Mouse (Mus musculus): Measurements from ENCODE around the gene Spag9. TPM values are rescaled to one million over a fixed set of nuclear protein-coding genes. Genes with fewer than 3 reads are reported as not detected.

Gene Spag9
- total and polyA plus RNA-seq, 2 experiments from 2014 or later = 80.7 to 131 TPM

DNA sequence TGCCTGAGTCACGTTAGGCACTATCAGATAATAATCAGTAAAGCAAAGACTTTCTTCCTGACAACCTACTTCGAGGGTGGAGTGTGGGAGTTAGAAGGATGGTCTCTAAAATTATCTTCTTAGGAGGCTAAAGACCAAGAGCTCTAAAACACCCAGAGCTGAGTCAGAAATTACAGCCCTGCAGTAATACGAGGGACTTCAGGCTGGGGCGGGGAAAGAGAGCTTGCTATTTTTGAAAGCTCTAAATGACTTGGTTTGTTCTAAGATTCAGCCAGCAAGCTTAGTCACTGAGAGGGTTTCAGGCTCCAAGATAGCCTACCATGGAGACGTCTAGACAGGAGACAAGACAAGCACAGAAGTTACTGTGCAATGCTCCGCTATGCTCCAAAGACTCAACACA, 30.5 kb upstream of the Spag9 start:
- no peak for DNase-seq (ENCODE audit: low spot score)
- no peak for ATAC-seq (ENCODE audit: low FRiP score)
- H3K27ac ChIP-seq (ENCODE audit: low read depth, low read length) = no peak overlapping the region
- H3K36me3 ChIP-seq (ENCODE audit: insufficient read depth, low read length) = peaks cover 31% of the 10 kb centered on the region
- no peaks in the 10 kb centered on the region for H3K4me1 ChIP-seq (ENCODE audit: insufficient read depth, low read length)
- H3K9ac ChIP-seq (replicated peaks; ENCODE audit: low read length, poor library complexity, severe bottlenecking) = no peak overlapping the region
- no peak overlapping the region for H3K4me3 ChIP-seq (ENCODE audit: low read depth, low read length)
- no peaks in the 10 kb centered on the region for H3K9me3 ChIP-seq (ENCODE audit: low read length)
- WGBS = 98% methylated on average over 6 of the region's 6 CpGs
- no peak overlapping the region for H3K4me2 ChIP-seq (ENCODE audit: low read depth, low read length, poor library complexity, severe bottlenecking)
- no peaks in the 10 kb centered on the region for H3K27me3 ChIP-seq (ENCODE audit: insufficient read depth, low read length)
- TF ChIP-seq CTCF (IDR thresholded peaks at IDR 0.05) = no peak

DNA sequence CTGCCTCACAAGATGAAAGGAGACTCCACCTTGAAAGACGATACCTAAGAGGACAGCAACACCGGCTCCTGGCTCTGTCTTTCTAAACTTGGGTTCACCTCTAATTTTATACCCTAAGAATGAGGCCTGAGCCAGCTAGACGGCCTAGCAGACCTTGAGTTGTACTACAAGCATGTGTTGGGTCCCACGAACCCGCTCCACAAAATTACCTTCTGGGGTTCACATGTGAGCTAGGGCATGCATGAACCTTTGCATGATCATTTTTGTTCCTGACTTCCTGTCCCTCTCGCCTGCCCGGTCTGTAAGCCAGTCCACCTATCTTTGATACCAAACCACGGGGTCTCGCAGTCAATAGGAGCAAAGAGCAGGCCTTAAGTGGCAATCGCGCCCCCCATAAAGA, 28.5 kb upstream of the Spag9 start:
- Histone ChIP-seq H3K9me3 (ENCODE audit: low read length) (no peaks in the 10 kb centered on the region), H3K4me1 (ENCODE audit: insufficient read depth, low read length) (no peaks in the 10 kb centered on the region), H3K4me3 (ENCODE audit: low read depth, low read length) (peak overlapping the region; percentile 57), H3K27me3 (ENCODE audit: insufficient read depth, low read length) (no peaks in the 10 kb centered on the region), H3K36me3 (ENCODE audit: insufficient read depth, low read length) (peaks cover 23% of the 10 kb centered on the region), H3K4me2 (ENCODE audit: low read depth, low read length, poor library complexity, severe bottlenecking) (peak overlapping the region; percentile 68), H3K9ac (replicated peaks; ENCODE audit: low read length, poor library complexity, severe bottlenecking) (peak overlapping the region; percentile 70), H3K27ac (ENCODE audit: low read depth, low read length) (peak overlapping the region; percentile 78)
- DNase-seq (ENCODE audit: low spot score) = peak; percentile 10
- 4% methylated on average over 11 of the region's 11 CpGs for WGBS
- ATAC-seq (ENCODE audit: low FRiP score) = no peak
- no peak for TF ChIP-seq CTCF (IDR thresholded peaks at IDR 0.05)

DNA sequence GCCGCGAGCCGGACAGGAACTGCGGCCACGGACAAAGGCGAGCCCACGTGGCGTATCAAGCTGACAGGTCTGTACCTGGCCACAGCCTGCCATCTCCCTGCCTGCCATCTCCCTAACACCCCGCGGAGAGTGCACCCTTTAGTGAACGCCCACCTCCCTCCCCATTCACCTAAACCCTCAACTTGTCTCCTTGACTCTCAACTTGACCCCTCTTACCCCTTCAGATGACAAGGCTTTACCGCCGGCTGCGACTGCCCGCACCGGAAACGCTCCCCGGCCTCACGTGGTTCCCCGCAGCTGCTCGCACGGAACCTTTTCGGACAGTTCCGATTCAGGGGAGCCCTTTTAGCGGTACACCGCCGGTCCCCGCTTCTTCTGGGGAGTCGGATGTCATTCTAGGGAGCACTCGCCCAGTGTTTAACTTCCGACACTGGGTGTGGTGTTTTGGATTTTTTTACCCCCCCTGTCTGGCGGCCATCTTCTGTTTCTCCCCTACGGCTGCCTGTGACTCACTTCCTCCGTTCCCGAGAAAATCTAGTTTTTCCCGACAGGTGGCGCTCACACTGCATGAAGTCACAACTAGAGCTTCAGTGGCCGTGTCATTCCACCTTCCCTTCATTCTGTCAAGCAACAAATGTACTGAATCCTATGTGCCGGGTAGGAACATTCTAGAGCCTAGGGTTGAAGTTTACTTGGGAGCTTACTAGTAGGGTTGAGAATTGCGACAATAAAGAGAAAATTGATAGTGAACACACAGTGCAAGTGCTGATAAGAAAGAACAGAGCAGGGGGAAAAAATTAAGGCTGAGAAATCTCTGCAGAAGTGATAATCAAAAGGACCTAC, 27.7 kb upstream of the Spag9 start, which contains the start of the genes Gm20390 and Nme1:
Gene Gm20390 (minus strand): TSS at position 289 of the 843 bp plus-strand sequence.
Gene Nme1 (minus strand): TSS at position 517 of the 843 bp plus-strand sequence.
- Histone ChIP-seq H3K27ac (ENCODE audit: low read depth, low read length) (peak within 1 kb of the TSS; percentile 78), H3K27me3 (ENCODE audit: insufficient read depth, low read length) (no peaks in the 10 kb centered on the region), H3K9ac (replicated peaks; ENCODE audit: low read length, poor library complexity, severe bottlenecking) (peak within 1 kb of the TSS; percentile 70), H3K4me3 (ENCODE audit: low read depth, low read length) (peak within 1 kb of the TSS; percentile 57), H3K4me1 (ENCODE audit: insufficient read depth, low read length) (no peaks in the 10 kb centered on the region), H3K36me3 (ENCODE audit: insufficient read depth, low read length) (peaks cover 16% of the 10 kb centered on the region), H3K9me3 (ENCODE audit: low read length) (no peaks in the 10 kb centered on the region), H3K4me2 (ENCODE audit: low read depth, low read length, poor library complexity, severe bottlenecking) (peak within 1 kb of the TSS; percentile 68)
- under 1% methylated on average over 39 of the region's 40 CpGs for WGBS
- TF ChIP-seq CTCF (IDR thresholded peaks at IDR 0.05) = peak; percentile 97
- peak; percentile 97 for ATAC-seq (ENCODE audit: low FRiP score)
- DNase-seq (ENCODE audit: low spot score) = peak; percentile 99

DNA sequence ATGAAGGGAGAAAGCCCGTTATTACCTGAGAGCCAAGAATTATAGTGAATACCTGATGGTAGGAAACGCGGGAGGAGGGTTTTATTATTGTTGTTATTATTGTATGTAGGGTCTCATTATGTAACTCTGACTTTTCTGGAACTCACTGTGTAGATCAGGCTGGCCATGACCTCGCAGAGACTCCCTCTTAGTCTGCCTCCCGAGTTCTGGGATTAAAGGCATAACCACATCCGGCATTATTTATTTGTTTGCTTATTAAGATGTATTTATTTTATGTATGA, 27.1 kb upstream of the Spag9 start:
- TF ChIP-seq CTCF (IDR thresholded peaks at IDR 0.05) = no peak
- ATAC-seq (ENCODE audit: low FRiP score) = 0 out of 2 replicates have a peak, but pooled peaks have one; percentile 2
- no peaks in the 10 kb centered on the region for H3K4me1 ChIP-seq (ENCODE audit: insufficient read depth, low read length)
- no peaks in the 10 kb centered on the region for H3K9me3 ChIP-seq (ENCODE audit: low read length)
- H3K36me3 ChIP-seq (ENCODE audit: insufficient read depth, low read length) = peaks cover 11% of the 10 kb centered on the region; the same call in 1 of the 2 replicates
- peak overlapping the region; percentile 36 for H3K4me2 ChIP-seq (ENCODE audit: low read depth, low read length, poor library complexity, severe bottlenecking)
- H3K27ac ChIP-seq (ENCODE audit: low read depth, low read length) = peak overlapping the region; percentile 67
- no peaks in the 10 kb centered on the region for H3K27me3 ChIP-seq (ENCODE audit: insufficient read depth, low read length)
- 40% methylated on average over 6 of the region's 6 CpGs for WGBS
- no peak for DNase-seq (ENCODE audit: low spot score)
- H3K9ac ChIP-seq (replicated peaks; ENCODE audit: low read length, poor library complexity, severe bottlenecking) = no peak overlapping the region
- H3K4me3 ChIP-seq (ENCODE audit: low read depth, low read length) = no peak overlapping the region; the same call in 1 of the 2 replicates

DNA sequence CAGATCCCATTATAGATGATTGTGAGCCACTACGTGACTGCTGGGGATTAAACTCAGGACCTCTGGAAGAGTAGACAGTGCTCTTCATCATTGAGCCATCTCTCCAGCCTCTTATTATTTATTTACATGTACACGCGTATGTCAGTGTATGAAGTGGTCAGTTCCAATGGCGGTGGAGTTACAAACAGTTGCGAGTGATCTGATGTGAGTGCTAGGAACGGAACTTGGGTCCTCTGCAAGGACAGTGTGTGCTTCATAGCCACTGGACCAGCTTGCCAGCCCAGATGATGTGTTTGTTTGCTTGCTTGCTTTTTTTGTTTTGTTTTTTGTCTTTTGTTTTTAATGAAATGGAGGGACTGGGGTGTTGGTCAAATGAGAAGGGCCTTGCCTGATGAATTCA, 26.7 kb upstream of the Spag9 start:
- H3K27me3 ChIP-seq (ENCODE audit: insufficient read depth, low read length) = no peaks in the 10 kb centered on the region
- H3K4me2 ChIP-seq (ENCODE audit: low read depth, low read length, poor library complexity, severe bottlenecking) = no peak overlapping the region
- no peak overlapping the region for H3K4me3 ChIP-seq (ENCODE audit: low read depth, low read length)
- no peaks in the 10 kb centered on the region for H3K9me3 ChIP-seq (ENCODE audit: low read length)
- no peak for TF ChIP-seq CTCF (IDR thresholded peaks at IDR 0.05)
- no peak overlapping the region for H3K9ac ChIP-seq (replicated peaks; ENCODE audit: low read length, poor library complexity, severe bottlenecking)
- WGBS = 90% methylated on average over 6 of the region's 6 CpGs
- H3K27ac ChIP-seq (ENCODE audit: low read depth, low read length) = no peak overlapping the region
- H3K4me1 ChIP-seq (ENCODE audit: insufficient read depth, low read length) = no peaks in the 10 kb centered on the region
- ATAC-seq (ENCODE audit: low FRiP score) = no peak
- no peak for DNase-seq (ENCODE audit: low spot score)
- peaks cover 8% of the 10 kb centered on the region; the same call in 1 of the 2 replicates for H3K36me3 ChIP-seq (ENCODE audit: insufficient read depth, low read length)

DNA sequence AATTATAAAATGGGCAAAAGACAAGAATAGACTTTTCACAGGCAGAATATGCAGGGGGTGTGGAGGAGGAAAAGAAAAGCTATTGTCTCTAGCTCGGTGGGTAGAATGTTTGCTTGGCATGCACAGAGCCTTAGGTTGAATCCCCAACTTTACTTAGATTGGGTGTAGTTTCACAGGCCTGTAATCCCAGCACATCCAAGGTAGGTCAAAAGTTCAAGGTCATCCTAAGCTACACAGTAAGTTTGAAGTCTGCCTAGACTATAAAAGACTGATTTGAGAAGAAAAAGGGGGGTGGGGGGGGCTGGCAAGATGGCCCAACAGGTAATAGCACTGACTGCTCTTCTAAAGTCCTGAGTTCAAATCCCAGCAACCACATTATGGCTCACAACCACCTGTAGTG, 26.1 kb upstream of the Spag9 start:
- H3K36me3 ChIP-seq (ENCODE audit: insufficient read depth, low read length) = peaks cover 3% of the 10 kb centered on the region; the same call in 1 of the 2 replicates
- no peak overlapping the region for H3K9ac ChIP-seq (replicated peaks; ENCODE audit: low read length, poor library complexity, severe bottlenecking)
- DNase-seq (ENCODE audit: low spot score) (no peak), ATAC-seq (ENCODE audit: low FRiP score) (no peak)
- no peak overlapping the region for H3K4me3 ChIP-seq (ENCODE audit: low read depth, low read length)
- TF ChIP-seq CTCF (IDR thresholded peaks at IDR 0.05) = no peak
- H3K27me3 ChIP-seq (ENCODE audit: insufficient read depth, low read length) = no peaks in the 10 kb centered on the region
- H3K4me1 ChIP-seq (ENCODE audit: insufficient read depth, low read length) = no peaks in the 10 kb centered on the region
- WGBS = 59% methylated on average over 1 of the region's 1 CpGs
- no peak overlapping the region for H3K27ac ChIP-seq (ENCODE audit: low read depth, low read length)
- H3K9me3 ChIP-seq (ENCODE audit: low read length) = no peaks in the 10 kb centered on the region
- no peak overlapping the region for H3K4me2 ChIP-seq (ENCODE audit: low read depth, low read length, poor library complexity, severe bottlenecking)
